Mouse (Mus musculus): ENCODE measurements at regions not wholly inside any gene's neighbourhood (a gene's known extent, or its start where the extent isn't known, plus 50 kb on each side); places are given as distances from the start of the nearest gene placed in this dataset.

GRCm38 (mm10) chr14:99796293-99796692 lies 488.2 kb downstream of the Klf12 start:
- ATAC-seq (no peak), DNase-seq (ENCODE audit: low spot score) (no peak)
- Histone ChIP-seq H3K4me3 (ENCODE audit: low read depth, low read length) (no peak overlapping the region), H3K27me3 (replicated peaks; ENCODE audit: control insufficient read depth, insufficient read depth, low read length) (no peaks in the 10 kb centered on the region), H3K4me2 (ENCODE audit: low read length) (no peak overlapping the region), H3K9ac (ENCODE audit: low read length) (no peak overlapping the region), H3K4me1 (ENCODE audit: control insufficient read depth, insufficient read depth, low read length) (no peaks in the 10 kb centered on the region), H3K36me3 (ENCODE audit: control insufficient read depth, insufficient read depth, low read length) (no peaks in the 10 kb centered on the region), H3K9me3 (replicated peaks; ENCODE audit: control insufficient read depth, low read length) (peaks cover 3% of the 10 kb centered on the region; the same call in 1 of the 2 replicates), H3K27ac (ENCODE audit: low read depth, low read length) (no peak overlapping the region)
- WGBS: 72% methylated on average over 4 of the region's 4 CpGs

- no peak for DNase-seq (ENCODE audit: low spot score)
- no peak for ATAC-seq
- Histone ChIP-seq H3K9me3 (replicated peaks; ENCODE audit: control insufficient read depth, low read length) (peaks cover 3% of the 10 kb centered on the region; the same call in 1 of the 2 replicates), H3K27ac (ENCODE audit: low read depth, low read length) (no peak overlapping the region), H3K4me1 (ENCODE audit: control insufficient read depth, insufficient read depth, low read length) (no peaks in the 10 kb centered on the region), H3K4me3 (ENCODE audit: low read depth, low read length) (no peak overlapping the region), H3K4me2 (ENCODE audit: low read length) (no peak overlapping the region), H3K27me3 (replicated peaks; ENCODE audit: control insufficient read depth, insufficient read depth, low read length) (no peaks in the 10 kb centered on the region), H3K36me3 (ENCODE audit: control insufficient read depth, insufficient read depth, low read length) (no peaks in the 10 kb centered on the region), H3K9ac (ENCODE audit: low read length) (no peak overlapping the region)
- WGBS: 61% methylated on average over 1 of the region's 1 CpGs
Measured at GRCm38 (mm10) chr14:99806052-99806451, 478.4 kb downstream of the Klf12 start.

GRCm38 (mm10) chr14:99806599-99806998 lies 477.9 kb downstream of the Klf12 start:
- Histone ChIP-seq H3K27me3 (replicated peaks; ENCODE audit: control insufficient read depth, insufficient read depth, low read length) (no peaks in the 10 kb centered on the region), H3K36me3 (ENCODE audit: control insufficient read depth, insufficient read depth, low read length) (no peaks in the 10 kb centered on the region), H3K4me2 (ENCODE audit: low read length) (no peak overlapping the region), H3K4me1 (ENCODE audit: control insufficient read depth, insufficient read depth, low read length) (no peaks in the 10 kb centered on the region), H3K4me3 (ENCODE audit: low read depth, low read length) (no peak overlapping the region), H3K9me3 (replicated peaks; ENCODE audit: control insufficient read depth, low read length) (no peaks in the 10 kb centered on the region), H3K9ac (ENCODE audit: low read length) (no peak overlapping the region), H3K27ac (ENCODE audit: low read depth, low read length) (no peak overlapping the region)
- peak; percentile 13 for DNase-seq (ENCODE audit: low spot score)
- WGBS: 65% methylated on average over 5 of the region's 5 CpGs
- 0 out of 2 replicates have a peak, but pooled peaks have one; percentile 48 for ATAC-seq

GRCm38 (mm10) chr14:99812741-99813485 lies 471.6 kb downstream of the Klf12 start:
- Histone ChIP-seq H3K9ac (ENCODE audit: low read length) (no peak overlapping the region), H3K27me3 (replicated peaks; ENCODE audit: control insufficient read depth, insufficient read depth, low read length) (no peaks in the 10 kb centered on the region), H3K27ac (ENCODE audit: low read depth, low read length) (no peak overlapping the region), H3K36me3 (ENCODE audit: control insufficient read depth, insufficient read depth, low read length) (no peaks in the 10 kb centered on the region), H3K9me3 (replicated peaks; ENCODE audit: control insufficient read depth, low read length) (no peaks in the 10 kb centered on the region), H3K4me2 (ENCODE audit: low read length) (no peak overlapping the region), H3K4me1 (ENCODE audit: control insufficient read depth, insufficient read depth, low read length) (no peaks in the 10 kb centered on the region), H3K4me3 (ENCODE audit: low read depth, low read length) (no peak overlapping the region)
- ATAC-seq (no peak), DNase-seq (ENCODE audit: low spot score) (no peak)
- 92% methylated on average over 6 of the region's 6 CpGs for WGBS

Data from forebrain, embryonic 14.5 days (tissue).